Comparison of ENCODE assay signal across 1 mouse cellular context in the genomic region with DNA sequence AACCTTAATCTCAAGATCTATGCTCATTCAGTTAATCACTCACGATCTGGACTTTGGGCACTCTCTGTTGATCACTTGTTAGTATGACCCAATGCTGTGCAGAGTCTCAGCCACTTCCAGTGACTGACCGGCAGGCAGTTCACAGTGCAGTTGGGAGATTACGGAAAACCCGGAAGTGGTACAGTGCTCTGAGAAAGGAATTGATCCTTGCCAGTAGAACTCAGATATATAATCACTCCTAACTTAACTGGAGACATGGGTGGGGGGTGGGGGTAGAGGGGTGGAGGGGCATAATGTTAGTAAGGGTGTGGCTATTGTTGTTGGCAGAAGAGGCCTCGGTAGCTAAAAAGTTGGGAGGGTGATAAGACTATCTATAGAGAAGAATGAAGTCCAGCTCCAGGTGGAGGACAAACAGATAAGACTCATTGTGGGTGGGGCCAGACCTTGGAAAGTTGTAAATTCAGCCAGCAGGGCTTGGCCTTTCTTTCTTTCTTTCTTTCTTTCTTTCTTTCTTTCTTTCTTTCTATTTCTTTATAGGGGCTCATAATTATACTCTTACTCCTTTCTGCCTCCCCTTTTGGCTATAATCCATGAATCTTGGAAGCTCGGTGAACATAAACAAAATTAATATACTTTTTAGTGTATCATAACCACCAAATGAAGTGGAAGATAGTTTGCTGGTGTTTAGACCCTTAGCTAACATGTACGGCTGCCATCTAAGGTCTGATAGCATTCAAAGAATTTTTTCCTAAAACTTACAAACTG.
TF ChIP-seq lines count a peak whose summit lies in the region.

No protein-coding gene starts in this region.

TF ChIP-seq in MEL, 35 proteins besides CTCF, POLR2A, EP300 and RAD21 (continued from another document):
- TF ChIP-seq USF1 (IDR thresholded peaks at IDR 0.05; ENCODE audit: low read depth, low read length) (no peak), ZC3H11A (IDR thresholded peaks at IDR 0.05; ENCODE audit: low read depth, low read length) (no peak), USF2 (IDR thresholded peaks at IDR 0.05; ENCODE audit: borderline replicate concordance in 1 of 2, insufficient read depth in 1 of 2, low read depth in 1 of 2, low read length in 2 of 2) (no peak), TCF12 (IDR thresholded peaks at IDR 0.05; ENCODE audit: low read depth, low read length) (peak; percentile 94), NRF1 (IDR thresholded peaks at IDR 0.05; ENCODE audit: insufficient read depth, low read depth, low read length, poor library complexity, severe bottlenecking) (no peak), ELF1 (IDR thresholded peaks at IDR 0.05; ENCODE audit: low read depth, low read length) (peak; percentile 85), ETS1 (IDR thresholded peaks at IDR 0.05; ENCODE audit: low read depth, low read length) (peak; percentile 94), TBP (IDR thresholded peaks at IDR 0.05; ENCODE audit: low read depth, low read length) (no peak), TAL1 (IDR thresholded peaks at IDR 0.05; ENCODE audit: low read length) (peak; percentile 41), CHD2 (IDR thresholded peaks at IDR 0.05; ENCODE audit: low read length) (no peak), ZNF384 (IDR thresholded peaks at IDR 0.05; ENCODE audit: low read depth, low read length) (no peak), CHD1 (IDR thresholded peaks at IDR 0.05; ENCODE audit: low read depth, low read length) (0 out of 2 replicates have a peak, but pooled peaks have one; percentile 50), SIN3A (IDR thresholded peaks at IDR 0.05; ENCODE audit: low read length) (peak; percentile 80), MYB (IDR thresholded peaks at IDR 0.05; ENCODE audit: low read depth, low read length) (peak; percentile 44; the same call in 1 of the 2 replicates)
